Mouse (Mus musculus): ENCODE results near the gene Aco1.

DNA sequence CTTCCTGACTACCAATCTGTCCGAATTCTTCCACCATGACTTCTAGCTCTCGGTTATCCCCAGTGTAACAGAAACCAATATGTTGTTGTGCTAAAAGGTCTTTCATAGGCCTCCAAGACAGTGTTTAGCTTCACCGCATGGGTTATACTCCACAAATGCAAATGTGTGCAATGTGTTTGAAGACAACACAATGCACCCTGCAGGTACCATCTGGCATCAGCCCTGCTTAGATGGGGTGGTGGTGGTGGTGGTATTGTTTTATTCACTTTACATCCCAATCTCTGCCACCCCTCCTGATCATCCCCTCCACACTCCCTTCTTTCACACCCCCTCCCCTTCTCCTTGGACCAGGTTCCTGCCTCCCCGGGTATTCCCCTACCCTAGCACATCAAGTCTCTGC, 34.9 kb upstream of the Aco1 start:
- TF ChIP-seq EP300 (IDR thresholded peaks at IDR 0.05; ENCODE audit: low read depth), result no peak
- no peak for TF ChIP-seq CTCF (IDR thresholded peaks at IDR 0.05; ENCODE audit: low read depth)
